Mouse (Mus musculus) lung, embryonic 16.5 days (tissue): ENCODE results near the gene Rasa3. TPM values are rescaled to one million over a fixed set of nuclear protein-coding genes. Genes with fewer than 3 reads are reported as not detected.
A peak's percentile ranks its signal among the peaks of the same experiment; 100 is the strongest.

ENCODE experiments used
- ATAC-seq: fragments of 200-750 bp; cut with Nextera tagmentation; 2 replicates; pipeline ENCODE4 v1.8.0; 2017; ENCODE audit warnings: low read depth, mild to moderate bottlenecking, moderate library complexity
- H3K27ac ChIP-seq: fragments of 300-500 bp; sonication (generic); 2 replicates; pipeline ENCODE4 v1.5.1; 2014; ENCODE audit warnings: mild to moderate bottlenecking, control low read depth, low read length
- H3K27me3 ChIP-seq: fragments of 300-500 bp; sonication (generic); 2 replicates; pipeline ENCODE4 v1.6.1; 2014; ENCODE audit warnings: low read depth, low read length, mixed read lengths; ENCODE audit not compliant: control insufficient read depth, insufficient read depth
- H3K36me3 ChIP-seq: fragments of 300-500 bp; sonication (generic); 2 replicates; pipeline ENCODE4 v1.6.1; 2014; ENCODE audit warnings: low read length; ENCODE audit not compliant: control insufficient read depth, insufficient read depth
- H3K4me1 ChIP-seq: fragments of 300-500 bp; sonication (generic); replicated peaks from 2 replicates; pipeline ENCODE4 v1.6.1; 2014; ENCODE audit warnings: low read length, mixed read lengths; ENCODE audit not compliant: control insufficient read depth, insufficient read depth
- H3K4me2 ChIP-seq: fragments of 300-500 bp; sonication (generic); 2 replicates; pipeline ENCODE4 v1.6.1; 2014; ENCODE audit warnings: low read depth, low read length, control low read depth
- H3K4me3 ChIP-seq: fragments of 300-500 bp; sonication (generic); 2 replicates; pipeline ENCODE4 v1.5.1; 2014; ENCODE audit warnings: mild to moderate bottlenecking, low read length, control low read depth
- H3K9ac ChIP-seq: fragments of 300-500 bp; sonication (generic); 2 replicates; pipeline ENCODE4 v1.6.1; 2014; ENCODE audit warnings: low read length, control low read depth
- H3K9me3 ChIP-seq: fragments of 300-500 bp; sonication (generic); 2 replicates; pipeline ENCODE4 v1.6.1; 2016; ENCODE audit warnings: low read length; ENCODE audit not compliant: control insufficient read depth
- WGBS: fragments of 180-500 bp; shearing (Covaris S2); extraction: QIAGEN DNeasy Blood & Tissue Kit; methylation state at CpG from one replicate; pipeline ENCODE4 v1.1.7; 2014; 5-methylcytosine and 5-hydroxymethylcytosine counted together
- polyA plus RNA-seq: library from polyadenylated mRNA; unstranded; fragments of >200 nt; fragmentation: Nextera tagmentation; extraction: Ambion mirVana; gene quantifications from 2 replicates; pipeline ENCODE4 v1.2.1, GENCODE M21; 2015

Gene Rasa3
- polyA plus RNA-seq, 1 experiment from 2014 or later: 50.7 TPM

DNA sequence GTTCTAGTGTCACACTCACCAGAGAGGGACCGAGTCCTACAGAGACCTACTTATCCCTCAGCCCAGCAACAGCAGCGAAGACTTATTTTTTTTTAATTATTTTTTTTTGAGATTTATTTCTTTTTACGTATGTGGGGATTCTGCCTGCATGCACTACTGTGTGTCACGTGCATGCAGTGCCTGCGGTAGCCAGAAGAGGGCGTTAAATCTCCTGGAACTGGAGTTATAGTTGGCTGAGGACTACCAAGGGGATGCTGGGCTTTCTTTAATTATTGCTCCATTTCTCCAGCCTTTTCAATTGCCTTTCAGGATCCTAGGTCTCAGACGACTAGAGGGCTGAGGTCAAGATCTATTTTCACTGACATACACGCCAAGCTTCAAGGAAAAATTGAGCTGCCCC, 74.8 kb downstream of the Rasa3 start:
- Histone ChIP-seq H3K36me3 (peaks cover 9% of the 10 kb centered on the region), H3K4me1 (peaks cover 7% of the 10 kb centered on the region; the same call in 1 of the 2 replicates), H3K27ac (no peak overlapping the region), H3K9ac (no peak overlapping the region), H3K9me3 (no peaks in the 10 kb centered on the region), H3K27me3 (no peaks in the 10 kb centered on the region), H3K4me2 (no peak overlapping the region), H3K4me3 (no peak overlapping the region)
- no peak for ATAC-seq
- WGBS: 63% methylated on average over 8 of the region's 8 CpGs

DNA sequence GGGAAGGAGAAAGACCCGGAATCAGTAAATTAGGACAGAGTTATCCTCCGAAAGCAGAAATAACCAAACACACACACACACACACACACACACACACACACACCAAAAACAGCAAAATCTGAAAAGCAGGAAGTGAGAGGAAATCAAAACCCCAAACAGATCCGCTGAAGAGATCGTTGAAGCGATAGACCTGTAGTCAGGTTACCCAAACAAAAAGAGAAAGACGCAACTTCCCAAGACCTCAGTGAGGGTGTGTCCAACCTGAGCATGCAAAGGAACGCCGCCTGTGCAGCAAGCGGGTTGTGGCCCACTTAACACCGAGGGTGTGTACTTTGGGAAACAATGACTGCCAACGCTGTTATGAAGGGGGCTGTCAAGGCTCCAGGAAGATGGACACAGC, 76.2 kb downstream of the Rasa3 start:
- Histone ChIP-seq H3K4me3 (no peak overlapping the region), H3K27me3 (no peaks in the 10 kb centered on the region), H3K4me1 (peaks cover 7% of the 10 kb centered on the region; the same call in 1 of the 2 replicates), H3K36me3 (peaks cover 19% of the 10 kb centered on the region), H3K9ac (no peak overlapping the region), H3K9me3 (no peaks in the 10 kb centered on the region), H3K4me2 (peak overlapping the region; percentile 12; the same call in 1 of the 2 replicates), H3K27ac (peak overlapping the region; percentile 0)
- ATAC-seq: no peak
- 49% methylated on average over 11 of the region's 11 CpGs for WGBS

DNA sequence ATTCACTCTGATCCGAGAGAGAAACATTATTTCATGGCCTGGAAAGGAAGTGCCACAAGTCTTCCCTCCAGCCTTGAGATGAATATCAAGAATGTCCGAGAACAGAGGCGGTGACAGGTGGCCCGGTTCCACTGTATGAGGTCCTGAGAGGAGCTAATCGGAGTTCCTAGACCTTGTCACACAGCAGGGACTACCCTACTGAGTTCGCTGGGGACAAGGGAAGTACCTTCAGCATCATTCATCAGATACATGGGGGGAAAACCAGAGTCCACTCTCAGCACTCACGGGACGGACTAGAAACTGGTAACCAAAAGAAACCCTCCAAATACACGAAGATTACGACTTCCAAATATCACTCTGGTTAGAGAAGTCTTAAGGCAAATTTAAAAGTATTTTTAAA, 76.7 kb downstream of the Rasa3 start:
- no peaks in the 10 kb centered on the region for H3K9me3 ChIP-seq
- 0 out of 2 replicates have a peak overlapping the region, but pooled peaks have one; percentile 12 for H3K4me2 ChIP-seq
- no peak for ATAC-seq
- H3K4me1 ChIP-seq: peaks cover 7% of the 10 kb centered on the region; the same call in 1 of the 2 replicates
- peaks cover 19% of the 10 kb centered on the region for H3K36me3 ChIP-seq
- H3K27ac ChIP-seq: peak overlapping the region; percentile 0
- H3K27me3 ChIP-seq: no peaks in the 10 kb centered on the region
- no peak overlapping the region for H3K4me3 ChIP-seq
- H3K9ac ChIP-seq: no peak overlapping the region
- 75% methylated on average over 10 of the region's 10 CpGs for WGBS

DNA sequence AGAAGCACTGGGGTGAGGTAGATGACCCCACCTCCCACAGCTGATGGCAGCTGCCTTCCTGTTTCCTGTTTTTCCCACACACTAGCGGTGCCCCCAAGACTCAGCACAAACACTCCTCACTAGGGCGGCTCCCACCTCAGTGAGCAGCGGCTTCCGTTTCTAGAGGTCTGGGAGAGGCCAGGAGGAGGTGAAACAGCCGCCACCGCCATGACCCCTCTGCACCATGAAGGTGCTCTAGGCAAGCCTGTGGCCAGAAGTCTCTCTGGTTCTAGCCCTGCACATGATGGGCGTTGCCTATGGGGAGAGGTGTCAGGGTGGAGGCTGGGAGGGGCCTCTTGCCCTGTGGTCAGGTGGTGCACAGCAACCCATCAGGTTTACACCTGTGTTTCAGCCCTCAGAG, 77.2 kb downstream of the Rasa3 start:
- H3K27me3 ChIP-seq: no peaks in the 10 kb centered on the region
- H3K27ac ChIP-seq: 0 out of 2 replicates have a peak overlapping the region, but pooled peaks have one; percentile 41
- no peak overlapping the region for H3K9ac ChIP-seq
- 48% methylated on average over 7 of the region's 7 CpGs for WGBS
- peak; percentile 64 for ATAC-seq
- H3K4me1 ChIP-seq: peaks cover 7% of the 10 kb centered on the region; the same call in 1 of the 2 replicates
- H3K9me3 ChIP-seq: no peaks in the 10 kb centered on the region
- H3K36me3 ChIP-seq: peaks cover 18% of the 10 kb centered on the region
- no peak overlapping the region for H3K4me3 ChIP-seq
- 0 out of 2 replicates have a peak overlapping the region, but pooled peaks have one; percentile 1 for H3K4me2 ChIP-seq

DNA sequence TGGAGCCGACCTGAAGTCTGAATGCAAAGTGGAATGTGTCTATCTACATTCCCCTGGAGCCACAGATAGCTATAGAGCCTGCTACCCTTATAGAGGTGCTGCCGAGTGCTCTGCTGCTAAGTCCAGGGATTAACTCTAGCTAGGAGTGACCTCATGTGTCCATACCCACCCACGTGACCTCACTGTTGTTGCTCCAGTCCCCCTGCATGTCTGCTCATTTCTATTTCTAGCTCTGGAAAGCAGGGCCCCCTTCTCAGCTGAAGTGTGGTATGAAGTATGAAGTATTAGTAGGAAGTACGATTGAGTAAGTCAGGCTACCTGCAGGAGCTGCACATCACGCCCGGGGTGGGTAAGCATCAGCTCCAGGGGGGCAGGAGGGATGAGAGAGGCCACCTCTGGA, 79.6 kb downstream of the Rasa3 start:
- H3K36me3 ChIP-seq: peaks cover 13% of the 10 kb centered on the region
- ATAC-seq: no peak
- H3K9me3 ChIP-seq: no peaks in the 10 kb centered on the region
- H3K4me3 ChIP-seq: no peak overlapping the region
- no peaks in the 10 kb centered on the region for H3K27me3 ChIP-seq
- peaks cover 7% of the 10 kb centered on the region; the same call in 1 of the 2 replicates for H3K4me1 ChIP-seq
- no peak overlapping the region for H3K4me2 ChIP-seq
- H3K27ac ChIP-seq: no peak overlapping the region
- no peak overlapping the region for H3K9ac ChIP-seq
- 88% methylated on average over 6 of the region's 6 CpGs for WGBS

DNA sequence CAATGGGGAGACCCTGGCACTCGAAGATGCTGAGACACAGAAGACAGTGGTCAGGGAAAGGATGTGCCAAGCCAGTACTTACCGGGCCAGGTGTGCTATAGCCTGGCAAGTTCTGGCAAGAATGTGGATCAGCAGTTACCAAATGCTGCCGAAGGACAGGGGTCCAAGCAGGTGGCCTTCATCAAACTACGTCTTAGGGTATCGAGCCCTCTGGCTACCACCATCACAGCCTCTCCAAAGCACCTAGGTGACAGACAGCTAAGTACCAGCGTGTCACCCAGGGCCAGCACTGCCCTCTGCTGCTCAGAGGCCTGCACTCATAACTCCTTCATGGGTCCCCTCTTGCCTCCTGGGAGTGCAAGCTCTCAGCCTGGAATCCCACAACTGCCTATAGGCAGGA, 81.5 kb downstream of the Rasa3 start:
- ATAC-seq: no peak
- no peak overlapping the region for H3K9ac ChIP-seq
- peaks cover 13% of the 10 kb centered on the region for H3K36me3 ChIP-seq
- 0 out of 2 replicates have a peak, but pooled peaks cover 4% of the 10 kb centered on the region for H3K4me1 ChIP-seq
- H3K4me3 ChIP-seq: no peak overlapping the region
- 83% methylated on average over 6 of the region's 6 CpGs for WGBS
- H3K27ac ChIP-seq: no peak overlapping the region
- H3K27me3 ChIP-seq: no peaks in the 10 kb centered on the region
- no peak overlapping the region for H3K4me2 ChIP-seq
- no peaks in the 10 kb centered on the region for H3K9me3 ChIP-seq

DNA sequence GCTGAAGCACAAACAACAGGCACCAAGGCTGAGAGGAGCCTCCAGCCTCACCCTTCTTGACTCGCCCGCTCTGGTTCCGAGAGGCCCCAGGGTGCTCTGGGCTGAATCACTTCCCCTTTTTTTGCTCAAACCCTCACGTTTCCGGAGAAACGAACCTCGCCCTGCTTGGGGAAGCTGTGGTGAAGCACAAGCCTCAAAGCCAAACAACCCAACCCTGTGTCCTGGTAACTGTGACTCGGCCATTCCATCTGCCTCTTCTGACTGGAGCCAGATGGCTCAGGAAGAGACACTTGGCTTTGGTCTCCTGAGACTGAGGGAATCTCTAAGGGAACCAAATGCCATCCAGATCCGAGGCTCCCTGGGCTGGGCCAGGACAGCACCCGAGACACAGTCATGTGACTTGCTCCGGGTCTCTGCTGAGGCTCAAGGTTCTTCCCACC, 82.5 kb downstream of the Rasa3 start:
- Histone ChIP-seq H3K27me3 (no peaks in the 10 kb centered on the region), H3K36me3 (peaks cover 13% of the 10 kb centered on the region), H3K4me3 (no peak overlapping the region), H3K27ac (no peak overlapping the region), H3K9me3 (no peaks in the 10 kb centered on the region), H3K4me1 (0 out of 2 replicates have a peak, but pooled peaks cover 1% of the 10 kb centered on the region), H3K4me2 (no peak overlapping the region), H3K9ac (no peak overlapping the region)
- 75% methylated on average over 11 of the region's 11 CpGs for WGBS
- no peak for ATAC-seq

DNA sequence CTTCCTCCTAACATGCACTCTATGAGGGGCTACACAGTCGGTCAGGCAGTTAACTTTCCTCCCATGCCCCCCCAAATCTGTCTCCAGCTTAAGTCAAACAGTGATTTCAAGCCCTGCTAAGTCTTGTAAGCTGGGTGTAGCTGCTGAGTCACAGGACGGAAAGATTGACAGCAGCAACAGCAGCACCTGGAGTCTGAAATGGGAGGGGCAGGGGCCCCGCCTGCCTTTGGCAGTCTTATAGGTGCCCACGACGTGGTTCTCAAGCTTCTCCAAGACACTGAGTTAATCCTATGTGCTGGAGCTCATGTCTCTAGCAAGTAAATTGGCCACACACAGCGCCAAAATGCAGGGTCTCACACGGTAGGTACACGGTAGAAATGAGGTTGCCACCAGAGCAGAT, 84.1 kb downstream of the Rasa3 start:
- Histone ChIP-seq H3K27me3 (no peaks in the 10 kb centered on the region), H3K4me2 (no peak overlapping the region), H3K4me3 (no peak overlapping the region), H3K9me3 (no peaks in the 10 kb centered on the region), H3K27ac (no peak overlapping the region), H3K4me1 (no peaks in the 10 kb centered on the region), H3K9ac (no peak overlapping the region), H3K36me3 (peaks cover 14% of the 10 kb centered on the region)
- ATAC-seq: no peak
- WGBS: 76% methylated on average over 8 of the region's 8 CpGs

DNA sequence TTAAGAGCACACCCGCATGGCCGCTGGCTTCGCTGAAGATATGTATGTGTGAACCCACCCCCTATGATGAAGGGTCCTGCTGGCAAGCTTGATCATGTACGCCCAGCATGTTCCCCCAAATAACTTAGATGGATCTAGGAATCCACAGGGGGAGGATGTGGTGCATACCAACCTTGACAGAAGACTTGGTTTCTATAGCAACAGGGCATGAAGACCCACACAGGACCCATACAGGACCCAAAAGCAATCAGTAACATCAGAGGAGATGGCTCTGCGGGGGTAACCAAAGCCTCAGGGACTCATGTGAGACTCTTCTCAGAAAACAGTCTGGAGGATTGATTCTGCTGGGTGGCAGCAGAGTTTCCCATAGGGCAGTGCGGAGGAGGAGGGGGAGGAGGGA, 86.2 kb downstream of the Rasa3 start:
- Histone ChIP-seq H3K9ac (no peak overlapping the region), H3K36me3 (peaks cover 2% of the 10 kb centered on the region; the same call in 1 of the 2 replicates), H3K27me3 (no peaks in the 10 kb centered on the region), H3K4me2 (no peak overlapping the region), H3K9me3 (no peaks in the 10 kb centered on the region), H3K27ac (no peak overlapping the region), H3K4me1 (no peaks in the 10 kb centered on the region), H3K4me3 (no peak overlapping the region)
- ATAC-seq: no peak
- 77% methylated on average over 6 of the region's 6 CpGs for WGBS

DNA sequence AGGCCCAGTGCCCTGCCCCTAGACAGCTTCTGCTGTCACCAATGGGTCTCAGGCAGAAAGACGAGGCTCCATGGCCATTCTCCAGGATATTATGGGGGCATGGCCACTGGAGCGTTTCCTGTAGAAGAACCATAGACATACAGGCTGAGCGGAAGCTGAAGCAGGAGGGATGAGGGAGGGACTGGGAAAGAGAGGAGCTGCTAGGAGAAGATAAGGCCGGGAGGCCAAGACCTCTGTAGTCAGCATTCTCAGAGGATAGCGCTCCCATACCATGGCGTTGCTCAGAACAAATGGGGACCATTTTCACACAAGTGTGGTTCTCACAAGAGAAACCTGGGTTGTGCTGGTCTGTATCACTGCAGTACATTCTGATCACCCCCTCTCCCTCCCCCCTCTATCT, 88.3 kb downstream of the Rasa3 start:
- Histone ChIP-seq H3K4me2 (no peak overlapping the region), H3K36me3 (peaks cover 6% of the 10 kb centered on the region), H3K9ac (no peak overlapping the region), H3K9me3 (no peaks in the 10 kb centered on the region), H3K27ac (no peak overlapping the region), H3K27me3 (no peaks in the 10 kb centered on the region), H3K4me3 (no peak overlapping the region), H3K4me1 (no peaks in the 10 kb centered on the region)
- ATAC-seq: no peak
- 70% methylated on average over 6 of the region's 6 CpGs for WGBS
